Mouse (Mus musculus) spleen, adult 12 weeks (tissue): ENCODE measurements around the gene Fam198a.

Experiments used
- DNase-seq: peaks from one replicate; pipeline ENCODE4 v3.0.0; 2022; ENCODE audit warnings: low spot score

Gene Fam198a

DNA sequence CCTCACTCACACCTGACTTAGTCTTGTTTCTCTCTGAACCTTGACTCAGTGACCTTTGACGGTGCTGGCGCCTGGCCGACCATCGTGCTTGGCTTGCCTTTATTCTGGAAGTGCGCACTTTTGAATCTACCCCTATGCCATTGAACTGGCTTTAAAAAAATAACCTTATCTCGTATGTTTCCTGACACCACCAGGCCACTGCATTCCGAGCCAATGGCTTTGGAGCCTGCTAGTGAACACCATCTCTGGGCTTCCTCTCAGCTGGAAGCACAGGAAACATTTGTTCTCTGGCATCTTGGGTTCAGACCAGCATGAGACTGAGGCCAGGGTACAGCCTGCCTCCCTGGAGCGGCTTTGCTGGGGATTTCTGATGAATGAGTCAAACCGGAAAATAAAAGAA is 72.0 kb downstream of the Fam198a start:
- DNase-seq, result no peak

DNA sequence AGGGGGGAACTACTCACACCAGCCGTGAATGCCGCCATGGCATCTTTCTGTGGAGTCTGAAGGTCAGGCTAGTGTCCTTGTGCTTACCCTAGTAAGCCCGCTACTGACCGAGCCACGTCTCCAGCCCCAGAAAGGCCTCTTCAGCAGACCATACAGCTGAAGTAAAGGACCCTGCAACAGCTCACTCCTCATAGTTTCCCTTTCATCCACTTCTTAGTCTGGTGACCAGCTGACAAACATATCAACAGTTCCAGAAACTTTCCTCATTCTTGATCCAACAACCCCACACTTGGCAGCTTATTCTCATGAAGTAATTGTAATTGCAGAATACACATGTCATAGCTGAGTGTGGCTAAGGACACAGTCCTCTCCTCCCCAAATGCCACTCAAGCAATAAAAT is 73.1 kb downstream of the Fam198a start:
- no peak for DNase-seq

DNA sequence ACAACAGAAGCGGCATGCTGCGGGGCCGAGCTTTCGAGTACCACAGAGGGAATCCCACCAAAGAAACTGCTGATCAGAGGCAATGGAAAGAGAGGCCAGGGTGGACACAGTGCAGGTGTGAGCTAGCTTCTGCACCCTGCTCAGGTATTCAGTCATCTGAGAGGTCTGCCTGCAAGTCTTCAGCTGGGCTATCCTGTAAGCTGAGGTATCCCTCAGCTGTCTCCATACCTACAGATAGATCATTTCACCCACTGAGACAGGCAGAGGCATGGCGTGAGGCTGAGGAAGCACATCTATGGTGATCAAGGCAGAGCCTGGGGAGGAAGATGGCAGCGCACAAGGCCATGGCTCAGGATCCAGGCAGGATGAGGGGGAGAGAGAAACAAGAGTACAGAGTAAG is 73.6 kb downstream of the Fam198a start:
- DNase-seq, result no peak

DNA sequence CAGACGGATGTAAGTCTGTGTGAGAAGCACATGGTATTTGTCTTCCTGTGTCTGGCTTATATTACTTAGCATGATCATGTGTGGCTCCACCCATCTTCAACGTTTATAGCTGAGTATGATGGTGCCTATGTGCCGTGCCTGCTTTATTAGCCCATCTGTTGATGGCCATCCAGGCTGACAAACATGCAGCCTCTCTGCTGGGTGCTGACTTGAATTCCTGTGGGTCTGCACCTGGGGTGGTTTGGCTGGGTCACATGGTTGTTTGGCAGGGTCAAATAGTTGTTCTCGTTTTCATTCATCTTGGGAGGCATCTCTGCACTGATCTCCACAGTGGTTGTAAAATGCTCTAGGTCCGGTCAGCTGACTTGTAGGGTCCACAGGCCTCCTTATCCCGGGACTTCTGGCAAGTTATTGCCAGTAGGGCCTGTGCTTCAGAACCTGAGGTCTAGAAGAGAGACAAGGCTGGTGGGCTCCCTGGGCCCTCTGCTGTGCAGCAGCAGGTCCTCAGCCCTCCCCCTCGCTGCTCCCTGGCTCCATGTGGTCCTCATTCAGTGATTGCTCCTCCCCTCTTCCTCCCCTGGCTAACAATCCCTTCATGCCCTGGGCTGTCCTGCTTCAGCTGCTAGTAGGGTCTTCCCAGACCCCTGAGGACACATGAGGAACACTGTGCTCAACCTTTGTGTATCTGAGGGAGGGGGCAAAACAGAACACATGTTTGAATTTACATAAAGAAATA is 75.2 kb downstream of the Fam198a start:
- no peak for DNase-seq

DNA sequence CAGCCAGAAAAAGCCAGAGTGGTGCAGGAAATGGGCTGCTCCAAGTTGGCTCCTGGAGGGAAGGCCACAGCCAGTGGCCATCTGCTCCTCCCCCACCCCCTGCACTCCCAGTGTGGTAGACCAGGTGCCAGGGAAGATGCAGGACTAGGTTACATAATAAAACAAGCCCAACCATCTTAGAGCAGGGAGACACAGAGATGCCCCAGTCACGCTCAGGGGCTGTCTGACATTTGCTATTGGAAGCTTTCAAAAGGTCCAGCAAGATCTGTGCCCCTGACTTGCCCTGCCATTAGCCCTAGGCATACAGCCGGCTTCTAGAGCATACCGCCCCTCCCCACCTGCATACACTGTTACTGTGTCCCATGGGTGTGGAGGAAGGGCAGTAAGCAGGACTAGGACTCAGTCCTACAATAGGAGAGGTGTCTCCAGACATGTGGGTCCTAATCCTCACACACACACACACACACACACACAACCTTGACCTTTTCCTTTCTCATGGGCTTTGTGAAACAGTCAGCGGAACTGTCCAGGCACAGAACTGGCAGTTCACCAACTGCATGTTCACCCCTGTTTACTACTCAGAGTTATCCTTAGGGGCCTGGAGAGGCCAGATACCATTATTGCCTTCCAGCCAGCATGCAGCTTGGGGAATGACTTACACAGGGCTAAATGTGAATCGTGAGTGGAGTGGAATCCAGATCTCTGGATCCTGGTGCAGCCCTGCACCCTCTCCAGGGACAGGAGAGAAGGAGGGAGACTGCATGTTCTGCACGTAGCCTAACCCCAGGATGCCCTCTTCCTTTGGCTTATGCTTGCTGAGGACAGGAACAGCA is 76.5 kb downstream of the Fam198a start:
- no peak for DNase-seq

DNA sequence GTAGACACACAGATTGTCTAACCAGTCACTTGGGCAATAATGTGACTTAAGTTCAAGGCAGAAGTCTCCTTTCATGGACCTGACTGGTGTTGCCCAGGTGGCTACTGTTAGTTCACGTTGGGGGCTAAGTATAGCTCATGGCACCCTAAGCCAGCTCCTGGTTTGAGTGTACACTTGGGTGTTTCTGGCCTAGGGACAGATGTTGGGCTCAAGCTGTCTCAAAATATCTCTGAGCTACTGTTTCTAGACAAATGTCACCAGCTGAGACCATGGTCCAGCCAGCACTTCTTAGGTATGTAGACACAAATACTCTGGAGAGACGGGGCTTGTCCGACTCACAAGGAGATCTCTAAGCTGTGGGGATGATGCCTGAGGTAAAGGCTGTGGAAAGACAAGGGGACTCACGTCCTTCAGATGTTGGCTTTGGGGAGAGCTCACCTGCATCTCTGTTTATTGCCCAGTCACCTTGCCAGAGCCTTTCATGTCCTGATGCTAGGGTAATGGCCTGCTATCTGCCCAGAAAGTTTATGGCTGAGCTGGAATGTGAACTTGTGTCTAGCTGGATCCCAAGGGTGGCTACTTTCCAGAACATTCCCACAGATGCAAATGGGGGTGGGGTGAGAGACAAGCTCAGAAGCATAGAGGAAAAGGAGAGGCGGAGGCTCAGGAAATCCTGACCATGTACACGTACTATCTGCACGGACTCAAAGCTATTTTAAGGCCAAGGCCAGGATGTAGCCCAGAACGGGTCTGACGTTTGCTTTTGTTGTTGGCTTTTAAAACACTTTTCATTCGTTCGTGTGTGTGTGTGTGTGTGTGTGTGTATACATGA is 77.3 kb downstream of the Fam198a start:
- DNase-seq, result no peak

DNA sequence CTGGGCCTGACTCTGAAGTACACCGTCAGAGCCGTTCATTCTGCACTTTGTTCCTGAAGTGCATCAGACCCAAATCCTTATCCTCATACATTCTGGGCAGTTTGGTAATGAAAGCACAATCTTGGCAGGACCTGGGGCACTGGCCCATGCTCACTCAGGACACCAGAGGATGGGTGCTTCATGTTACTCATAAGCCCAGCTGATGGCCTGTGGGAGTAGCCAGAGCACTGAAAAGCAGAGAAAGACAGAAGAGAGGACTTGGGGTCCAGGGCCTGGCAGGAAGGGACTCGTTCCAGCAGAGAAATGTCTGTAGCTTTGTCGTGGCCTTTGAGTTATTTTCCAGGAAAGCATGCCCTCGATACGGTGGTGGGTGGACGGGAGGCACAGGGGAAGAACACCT is 79.0 kb downstream of the Fam198a start:
- no peak for DNase-seq
